Mouse (Mus musculus) liver, adult 2 months (tissue): ENCODE data around the gene Kcnj6.

ENCODE experiments used
- CTCF ChIP-seq: fragments of 200-500 bp; IDR thresholded peaks from 2 replicates; pipeline ENCODE4 v1.5.1; 2011; ENCODE audit warnings: low read depth, low read length, control low read depth
- POLR2A ChIP-seq: fragments of 200-500 bp; IDR thresholded peaks from 2 replicates; pipeline ENCODE4 v1.6.1; 2011; ENCODE audit warnings: low read length, control low read depth; ENCODE audit not compliant: insufficient read depth; ENCODE audit errors: extremely low read depth

DNA sequence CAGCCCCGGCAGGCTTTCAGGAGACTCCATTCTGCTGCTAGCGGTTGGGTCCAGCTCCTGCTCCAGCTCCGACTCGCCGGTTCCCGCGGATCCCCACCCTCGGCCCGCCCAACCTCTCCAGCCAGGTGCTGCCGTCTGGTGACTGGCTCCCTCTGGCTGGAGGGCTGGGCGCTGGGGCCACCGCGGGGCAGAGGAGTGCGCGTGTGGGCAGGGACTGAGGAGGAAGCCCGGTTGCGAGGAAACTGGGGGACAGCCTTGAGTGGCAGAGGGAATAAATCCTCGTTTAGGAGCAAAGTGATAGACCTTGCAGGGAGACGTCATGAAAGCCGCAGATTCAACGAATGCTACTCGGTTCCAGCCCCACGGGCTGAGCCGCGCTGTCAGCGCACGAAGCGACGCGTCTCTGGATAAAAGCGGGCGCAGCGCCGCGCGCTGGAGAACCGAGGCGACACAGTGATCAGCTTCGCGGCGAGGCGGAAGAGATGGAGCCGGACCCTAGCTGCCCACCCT lies at the start of gene Kcnj6:
- TF ChIP-seq CTCF (no peak), POLR2A (no peak)
